Mouse (Mus musculus) heart, postnatal 14 days (tissue): ENCODE measurements at regions not wholly inside any gene's neighbourhood (a gene's known extent, or its start where the extent isn't known, plus 50 kb on each side); places are given as distances from the start of the nearest gene placed in this dataset.

Experiments
- DNase-seq, 2 experiments: peaks; one replicate each; pipeline ENCODE4 v3.0.0; 2021 to 2022
- intact Hi-C: fragments of 180-260 bp; cut with DNase I; formaldehyde crosslinking; loops from one replicate; pipeline ENCODE4 v1.15.1; 2025

DNA sequence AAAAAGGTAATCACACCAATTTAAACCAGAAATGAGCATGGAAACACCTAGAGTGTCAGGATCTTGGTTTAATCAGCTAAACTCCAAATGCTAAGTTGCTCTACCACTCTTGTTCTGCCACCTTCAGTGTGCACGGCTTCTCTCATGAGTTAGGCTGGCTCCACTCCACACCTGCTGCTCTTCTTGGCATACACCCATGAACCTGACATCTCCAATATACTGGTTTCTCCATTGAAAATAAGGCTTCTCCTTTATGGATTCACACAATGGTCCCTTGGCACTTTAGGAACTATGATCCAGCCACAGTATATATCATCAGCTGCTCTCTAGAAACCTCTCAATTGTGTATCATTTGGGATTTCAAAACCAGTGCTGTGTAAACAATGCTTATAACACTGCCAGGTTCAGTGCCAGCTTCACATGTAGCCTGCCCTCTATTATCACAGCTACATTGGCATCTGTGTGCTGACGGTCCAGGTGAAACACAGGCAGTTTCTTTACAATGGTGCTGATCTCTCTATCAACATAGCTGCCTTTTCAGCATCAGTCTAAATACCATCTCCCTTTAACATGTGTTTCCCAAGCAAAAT lies 579.6 kb downstream of the Cenpc1 start:
- DNase-seq = no peak
- intact Hi-C loops = no loop called here

DNA sequence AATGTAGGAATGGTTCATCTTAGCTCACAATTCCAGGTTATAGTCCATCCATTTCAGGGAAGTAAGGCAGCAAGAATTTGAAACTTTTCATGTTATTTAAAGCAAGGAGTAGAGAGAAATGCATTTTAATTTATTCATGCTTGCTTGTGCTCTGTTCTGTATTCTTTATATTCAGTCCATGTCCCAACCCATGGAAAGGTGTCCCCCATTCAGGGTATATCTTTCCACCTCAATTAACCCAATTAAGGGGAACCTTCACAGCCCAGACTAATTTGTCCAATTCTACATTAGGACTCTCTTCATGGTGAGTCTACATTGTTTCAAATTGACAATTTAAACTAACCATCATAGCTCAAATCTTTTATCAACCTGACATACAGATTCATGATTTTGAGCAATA lies 580.2 kb downstream of the Cenpc1 start:
- DNase-seq = no peak
- intact Hi-C loops = no loop called here

DNA sequence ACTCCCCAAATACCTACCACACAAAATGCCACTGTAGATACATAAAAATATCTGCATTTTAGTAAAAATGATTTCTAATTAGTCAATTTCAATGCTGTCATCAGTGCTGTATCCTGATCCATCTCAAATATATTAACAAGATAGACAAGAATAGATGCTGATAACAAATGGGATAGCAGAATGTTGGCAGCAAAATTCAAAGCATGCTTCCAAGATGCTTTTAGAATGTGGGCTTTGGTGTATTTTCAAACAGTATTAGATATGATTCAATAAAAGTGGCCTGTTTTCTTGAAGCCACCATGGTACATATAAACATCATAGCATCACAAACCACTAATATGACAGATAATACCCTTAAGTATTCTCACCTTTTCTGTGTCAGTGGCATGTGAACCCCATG lies 597.6 kb downstream of the Cenpc1 start:
- DNase-seq = no peak
- intact Hi-C loops = no loop called here

DNA sequence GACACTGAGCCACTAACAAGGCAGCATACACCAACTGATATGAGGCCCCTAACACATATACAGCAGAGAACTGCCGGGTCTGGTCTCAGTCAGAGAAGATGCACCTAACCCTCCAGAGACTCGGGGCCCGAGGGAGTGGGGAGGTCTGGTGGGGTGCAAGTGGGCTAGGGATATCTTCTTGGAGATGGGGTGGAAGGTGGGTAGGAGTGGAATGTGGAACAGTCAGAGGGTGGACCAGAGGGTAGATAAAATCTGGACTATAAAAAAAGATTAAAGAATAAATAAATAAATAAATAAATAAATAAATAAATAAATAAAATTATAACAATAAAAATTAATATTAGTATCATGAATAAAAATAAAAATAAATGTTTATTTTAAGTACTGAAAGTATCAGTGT lies 598.2 kb downstream of the Cenpc1 start:
- no peak for DNase-seq
- intact Hi-C loops = no loop called here
